Mouse (Mus musculus): ENCODE measurements around the gene Nedd9.

DNA sequence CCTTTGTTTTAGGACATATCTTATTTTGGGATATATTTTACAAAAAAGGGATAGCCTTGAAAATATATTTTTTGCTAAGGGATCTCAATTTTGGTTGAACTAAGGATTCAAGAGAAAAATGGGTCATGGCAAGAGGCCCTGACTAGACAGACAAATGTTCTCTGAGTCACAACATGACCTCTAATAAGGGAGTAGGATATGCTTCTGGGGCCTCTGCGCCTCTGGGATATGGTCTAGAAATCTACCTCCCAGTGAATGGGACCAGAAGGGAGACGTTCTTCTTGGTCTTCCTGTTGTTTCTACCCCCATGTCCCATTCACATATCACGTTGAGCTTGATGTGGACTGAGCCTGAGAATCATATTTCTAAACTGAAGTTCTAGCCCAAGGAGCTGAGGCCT, 136.6 kb downstream of the Nedd9 start:
- TF ChIP-seq POLR2A (IDR thresholded peaks at IDR 0.05; ENCODE audit: low read depth, low read length) (no peak), MAFK (IDR thresholded peaks at IDR 0.05; ENCODE audit: insufficient replicate concordance, low read length) (no peak), GABPA (IDR thresholded peaks at IDR 0.05; ENCODE audit: insufficient replicate concordance, low read depth, low read length) (no peak), CTCF (conservative IDR thresholded peaks at IDR 0.05 in 1 of 2, IDR thresholded peaks at IDR 0.05 in 1 of 2; ENCODE audit: low read depth in 2 of 2, low read length in 2 of 2) (no peak), NELFE (IDR thresholded peaks at IDR 0.05; ENCODE audit: low read depth, low read length) (no peak), CHD2 (IDR thresholded peaks at IDR 0.05; ENCODE audit: low read length) (no peak), TCF12 (IDR thresholded peaks at IDR 0.05; ENCODE audit: low read depth, low read length) (no peak), ZMIZ1 (IDR thresholded peaks at IDR 0.05; ENCODE audit: low read depth, low read length) (no peak)
